Mouse (Mus musculus) liver, embryonic 14.5 days (tissue): ENCODE data around the gene Fads6.

Experiments used
- CTCF ChIP-seq: IDR thresholded peaks from 2 replicates; pipeline ENCODE4 v1.5.1; 2016; ENCODE audit warnings: antibody characterized with exemption, low read depth, control low read depth
- EP300 ChIP-seq: IDR thresholded peaks from 2 replicates; pipeline ENCODE4 v1.6.1; 2016; ENCODE audit warnings: antibody characterized with exemption, low read depth

- TF ChIP-seq CTCF = no peak
- no peak for TF ChIP-seq EP300
These were observed 10.1 kb downstream of the Fads6 start for GRCm38 (mm10) chr11:115287386-115287785.
